Mouse (Mus musculus) lung, postnatal 0 days (tissue): Measurements from ENCODE around the gene Kctd19. TPM values are rescaled to one million over a fixed set of nuclear protein-coding genes. Genes with fewer than 3 reads are reported as not detected.

Source experiments
- ATAC-seq: fragments of 200-750 bp; cut with Nextera tagmentation; 2 replicates; pipeline ENCODE4 v1.8.0; 2017; ENCODE audit warnings: moderate library complexity
- DNase-seq: peaks from one replicate; pipeline ENCODE4 v3.0.0-alpha.2; 2016; ENCODE audit warnings: low spot score
- H3K27ac ChIP-seq: fragments of 300-500 bp; sonication (generic); 2 replicates; pipeline ENCODE4 v1.5.1; 2014; ENCODE audit warnings: antibody characterized with exemption, mild to moderate bottlenecking, low read length, mixed read lengths
- H3K27me3 ChIP-seq: fragments of 300-500 bp; sonication (generic); replicated peaks from 2 replicates; pipeline ENCODE4 v1.6.1; 2014; ENCODE audit warnings: low read length, mixed read lengths; ENCODE audit not compliant: insufficient read depth
- H3K36me3 ChIP-seq: fragments of 300-500 bp; sonication (generic); 2 replicates; pipeline ENCODE4 v1.6.1; 2014; ENCODE audit warnings: low read length, mixed read lengths; ENCODE audit not compliant: insufficient read depth
- H3K4me1 ChIP-seq: fragments of 300-500 bp; sonication (generic); 2 replicates; pipeline ENCODE4 v1.6.1; 2014; ENCODE audit warnings: antibody characterized with exemption, low read depth, low read length, mixed read lengths; ENCODE audit not compliant: insufficient read depth
- H3K4me2 ChIP-seq: fragments of 300-500 bp; sonication (generic); replicated peaks from 2 replicates; pipeline ENCODE4 v1.6.1; 2014; ENCODE audit warnings: low read depth, mild to moderate bottlenecking, low read length, moderate library complexity, mixed read lengths
- H3K4me3 ChIP-seq: fragments of 300-500 bp; sonication (generic); 2 replicates; pipeline ENCODE4 v1.5.1; 2014; ENCODE audit warnings: low read depth, low read length
- H3K9ac ChIP-seq: fragments of 300-500 bp; sonication (generic); replicated peaks from 2 replicates; pipeline ENCODE4 v1.6.1; 2014; ENCODE audit warnings: low read depth, mild to moderate bottlenecking
- H3K9me3 ChIP-seq: fragments of 300-500 bp; sonication (generic); 2 replicates; pipeline ENCODE4 v1.6.1; 2016; ENCODE audit warnings: low read length, mixed read lengths
- CTCF ChIP-seq: IDR thresholded peaks from 2 replicates; pipeline ENCODE4 v1.5.1; 2016; ENCODE audit warnings: antibody characterized with exemption, mild to moderate bottlenecking
- EP300 ChIP-seq: IDR thresholded peaks from 2 replicates; pipeline ENCODE4 v1.6.1; 2016; ENCODE audit warnings: antibody characterized with exemption, mild to moderate bottlenecking, control low read depth
- WGBS: fragments of 180-500 bp; shearing (Covaris S2); extraction: QIAGEN DNeasy Blood & Tissue Kit; methylation state at CpG from one replicate; pipeline ENCODE4 v1.1.7; 2014; 5-methylcytosine and 5-hydroxymethylcytosine counted together
- polyA plus RNA-seq: library from polyadenylated mRNA; unstranded; fragments of >200 nt; fragmentation: Nextera tagmentation; extraction: Ambion mirVana; gene quantifications from 2 replicates; pipeline ENCODE4 v1.2.1, GENCODE M21; 2015

Gene Kctd19
- 0.14 and 0.38 TPM in 2 replicates for polyA plus RNA-seq

DNA sequence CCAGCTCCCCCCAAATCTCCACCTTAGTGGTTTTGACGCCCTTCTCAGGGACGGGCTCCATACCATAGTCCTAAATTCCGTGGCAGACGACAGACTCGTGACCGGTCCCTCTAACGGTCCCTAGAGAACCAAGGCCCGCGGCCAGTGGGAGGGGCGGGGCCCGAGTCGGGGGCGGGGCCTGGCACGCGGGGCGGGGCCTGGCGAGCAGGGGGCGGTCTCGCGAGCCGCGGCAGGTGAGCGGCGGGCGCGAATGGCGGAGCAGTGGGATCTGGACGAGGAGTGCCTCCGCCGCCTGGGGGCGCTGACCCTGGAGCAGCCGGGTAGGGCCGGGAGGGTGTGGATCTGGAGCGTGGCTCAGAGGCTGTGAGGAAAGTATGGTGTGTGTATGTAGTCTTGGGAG, at the start of gene Kctd19, which contains the start of gene Lrrc36:
Kctd19 (minus strand) TSS at position 112 of the 400 bp plus-strand sequence.
Lrrc36 (plus strand) TSS at position 181 of the 400 bp plus-strand sequence.
- Histone ChIP-seq H3K36me3 (no peaks in the 10 kb centered on the region), H3K9ac (no peak within 1 kb of the TSS), H3K4me1 (peaks cover 3% of the 10 kb centered on the region; the same call in 1 of the 2 replicates), H3K4me2 (peak within 1 kb of the TSS; percentile 51), H3K27me3 (no peaks in the 10 kb centered on the region), H3K27ac (no peak within 1 kb of the TSS), H3K4me3 (peak within 1 kb of the TSS; percentile 22; the same call in 1 of the 2 replicates), H3K9me3 (no peaks in the 10 kb centered on the region)
- peak; percentile 70 for TF ChIP-seq CTCF
- TF ChIP-seq EP300, result no peak
- DNase-seq (peak; percentile 74), ATAC-seq (peak; percentile 95)
- 3% methylated on average over 19 of the region's 34 CpGs for WGBS

DNA sequence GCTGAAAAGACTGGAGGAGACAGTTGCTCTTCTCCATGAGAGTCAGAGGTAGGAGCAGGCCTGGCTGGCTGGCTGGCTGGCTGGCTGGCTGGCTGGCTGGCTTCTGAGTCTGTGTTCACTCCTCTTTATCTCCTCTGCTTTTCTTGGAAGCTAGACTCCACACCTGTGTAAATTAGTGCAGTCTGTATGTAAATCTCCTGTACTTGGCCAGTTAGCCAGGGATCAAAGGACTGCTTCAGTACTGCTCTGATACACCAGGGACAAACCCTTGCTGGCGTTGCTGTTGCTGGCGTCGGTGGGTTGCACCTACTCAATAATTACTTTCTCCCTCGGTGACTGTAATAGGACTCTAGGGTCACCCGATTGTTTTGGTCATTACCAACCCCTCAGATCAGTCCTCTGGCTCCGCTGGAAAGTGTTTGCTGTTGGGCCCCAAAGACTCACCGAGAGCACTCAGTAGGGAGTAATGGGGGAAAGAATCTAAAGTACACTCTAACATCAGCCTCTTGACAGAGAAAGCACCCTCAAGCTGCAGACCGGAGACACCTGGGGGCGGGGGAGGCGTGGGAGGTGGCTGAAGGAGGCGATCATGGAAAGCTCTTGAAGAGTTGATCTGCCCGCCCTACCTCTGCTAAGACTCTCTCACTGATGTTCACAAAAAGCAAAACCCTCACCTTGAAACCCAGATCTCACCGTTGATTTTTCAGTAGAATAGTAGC, 47.9 kb upstream of the Kctd19 start:
- H3K4me3 ChIP-seq, result no peak overlapping the region
- peak overlapping the region; percentile 74 for H3K27ac ChIP-seq
- H3K9ac ChIP-seq, result no peak overlapping the region
- no peak overlapping the region for H3K4me2 ChIP-seq
- no peaks in the 10 kb centered on the region for H3K4me1 ChIP-seq
- DNase-seq, result peak; percentile 83
- H3K27me3 ChIP-seq, result no peaks in the 10 kb centered on the region
- H3K9me3 ChIP-seq, result no peaks in the 10 kb centered on the region
- TF ChIP-seq CTCF (no peak), EP300 (peak; percentile 85)
- WGBS, result 44% methylated on average over 13 of the region's 13 CpGs
- no peaks in the 10 kb centered on the region for H3K36me3 ChIP-seq
- ATAC-seq, result peak; percentile 92

DNA sequence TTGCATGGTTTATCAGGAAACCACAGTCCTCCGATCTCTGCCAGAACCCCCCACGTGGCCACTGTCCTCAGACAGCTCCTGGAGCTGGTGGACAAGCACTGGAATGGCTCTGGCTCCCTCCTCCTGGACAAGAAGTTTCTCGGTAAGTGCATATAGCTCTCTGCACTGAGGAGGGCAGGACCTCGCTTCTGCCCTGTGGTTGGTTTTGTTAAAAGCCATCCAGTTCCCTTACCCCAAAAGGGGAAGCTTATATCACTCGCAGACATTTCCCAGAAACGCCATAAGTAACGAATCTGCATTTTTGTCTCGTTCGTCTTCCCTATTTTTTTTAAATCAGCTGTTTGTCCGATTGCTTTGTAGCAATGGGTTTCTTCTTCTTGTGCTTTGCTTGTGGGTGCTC, 41.9 kb upstream of the Kctd19 start:
- H3K27ac ChIP-seq, result no peak overlapping the region
- no peak for DNase-seq
- H3K36me3 ChIP-seq, result no peaks in the 10 kb centered on the region
- TF ChIP-seq CTCF (no peak), EP300 (no peak)
- 34% methylated on average over 10 of the region's 10 CpGs for WGBS
- no peaks in the 10 kb centered on the region for H3K9me3 ChIP-seq
- no peak overlapping the region for H3K4me3 ChIP-seq
- no peaks in the 10 kb centered on the region for H3K27me3 ChIP-seq
- no peak overlapping the region for H3K9ac ChIP-seq
- H3K4me2 ChIP-seq, result no peak overlapping the region
- ATAC-seq, result no peak
- no peaks in the 10 kb centered on the region for H3K4me1 ChIP-seq

DNA sequence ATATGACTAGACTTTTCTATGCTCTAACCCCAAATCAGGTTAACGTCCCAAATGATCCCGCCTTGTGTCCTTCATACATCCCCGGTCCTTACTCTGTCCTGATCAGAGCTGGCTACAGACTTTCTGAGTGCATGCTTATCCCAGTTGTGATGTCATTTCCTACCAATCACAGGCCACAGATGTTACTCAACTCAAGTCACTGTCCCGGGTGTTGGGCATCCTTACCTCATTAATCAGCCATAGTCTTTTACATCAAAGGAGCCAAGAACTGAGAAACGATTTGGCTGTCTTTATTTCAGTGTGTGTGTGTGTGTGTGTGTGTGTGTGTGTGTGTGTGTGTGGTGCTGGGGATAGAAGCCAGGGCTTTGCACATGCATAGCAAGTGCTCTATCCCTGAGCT, 40.8 kb upstream of the Kctd19 start:
- Histone ChIP-seq H3K9me3 (no peaks in the 10 kb centered on the region), H3K36me3 (no peaks in the 10 kb centered on the region), H3K27me3 (no peaks in the 10 kb centered on the region), H3K9ac (no peak overlapping the region), H3K4me3 (no peak overlapping the region), H3K4me1 (no peaks in the 10 kb centered on the region), H3K4me2 (no peak overlapping the region), H3K27ac (0 out of 2 replicates have a peak overlapping the region, but pooled peaks have one; percentile 32)
- TF ChIP-seq EP300 (peak; percentile 41; the same call in 1 of the 2 replicates), CTCF (no peak)
- 43% methylated on average over 5 of the region's 5 CpGs for WGBS
- ATAC-seq, result peak; percentile 88
- DNase-seq, result peak; percentile 76

DNA sequence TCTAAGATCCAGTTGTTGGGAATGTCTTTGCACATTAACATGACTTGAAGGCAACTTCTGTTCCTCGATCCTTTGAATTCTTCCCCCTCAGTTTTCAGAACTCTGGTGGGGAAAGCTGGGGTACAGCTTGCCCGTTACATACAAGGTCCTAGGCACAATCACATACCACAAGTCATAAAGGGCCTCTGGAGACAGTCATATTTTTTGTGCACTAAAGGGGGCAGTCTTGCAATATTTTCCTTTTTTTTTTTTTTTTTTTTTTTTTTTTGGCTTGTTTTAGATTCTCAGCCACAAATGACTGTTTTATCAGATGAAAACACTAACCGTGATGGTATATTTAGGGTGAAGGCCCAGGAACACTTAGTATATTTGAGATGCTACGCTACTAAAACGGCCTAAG, 40.0 kb upstream of the Kctd19 start:
- DNase-seq, result peak; percentile 70
- WGBS, result 48% methylated on average over 5 of the region's 5 CpGs
- TF ChIP-seq EP300, result 0 out of 2 replicates have a peak, but pooled peaks have one; percentile 18
- peak; percentile 59 for TF ChIP-seq CTCF

DNA sequence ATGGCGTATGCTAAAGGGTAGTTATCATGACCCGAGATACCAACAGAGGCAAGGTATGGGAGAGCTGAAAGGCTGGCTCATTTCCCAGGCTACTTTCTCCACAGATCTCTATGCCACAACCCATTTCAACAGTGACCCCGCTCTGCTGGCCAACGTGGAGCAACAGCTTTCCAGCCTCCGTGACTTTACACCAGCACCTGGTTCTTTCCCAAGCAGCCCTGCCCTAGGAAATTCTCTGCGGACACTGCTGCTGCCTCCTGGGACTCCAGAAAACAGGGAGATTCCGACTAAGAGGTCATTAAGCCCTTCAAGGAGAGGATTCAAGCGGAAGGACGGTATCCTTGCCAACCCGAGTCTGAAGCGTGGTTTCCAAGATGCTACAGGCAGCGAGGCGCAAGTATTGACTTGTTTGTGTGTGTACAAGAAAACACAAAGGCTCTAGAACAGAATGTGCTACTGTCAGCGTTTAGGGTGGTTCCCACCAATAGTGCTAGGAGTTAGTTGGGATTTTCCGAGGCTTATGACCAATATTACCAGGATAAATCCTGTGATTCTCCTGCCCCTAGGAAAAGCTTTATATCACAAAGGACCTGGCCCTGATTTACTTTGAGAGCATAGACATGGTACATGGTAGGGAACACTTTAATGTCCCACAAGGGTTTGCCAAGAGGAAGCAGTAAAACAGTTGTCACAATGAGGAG, 38.8 kb upstream of the Kctd19 start:
- Histone ChIP-seq H3K9ac (no peak overlapping the region), H3K27me3 (no peaks in the 10 kb centered on the region), H3K36me3 (no peaks in the 10 kb centered on the region), H3K4me1 (no peaks in the 10 kb centered on the region), H3K4me3 (no peak overlapping the region), H3K9me3 (no peaks in the 10 kb centered on the region), H3K27ac (no peak overlapping the region), H3K4me2 (no peak overlapping the region)
- 61% methylated on average over 15 of the region's 15 CpGs for WGBS
- TF ChIP-seq CTCF, result no peak
- no peak for TF ChIP-seq EP300
- ATAC-seq (no peak), DNase-seq (no peak)

More for the DNA sequence above, 40.0 kb upstream of the Kctd19 start:
- Histone ChIP-seq H3K4me3 (no peak overlapping the region), H3K9ac (no peak overlapping the region), H3K36me3 (no peaks in the 10 kb centered on the region), H3K27ac (no peak overlapping the region), H3K9me3 (no peaks in the 10 kb centered on the region), H3K27me3 (no peaks in the 10 kb centered on the region), H3K4me2 (no peak overlapping the region), H3K4me1 (no peaks in the 10 kb centered on the region)
- ATAC-seq, result peak; percentile 34
